ENCODE assay signal across 19 mouse cellular contexts in the genomic region with DNA sequence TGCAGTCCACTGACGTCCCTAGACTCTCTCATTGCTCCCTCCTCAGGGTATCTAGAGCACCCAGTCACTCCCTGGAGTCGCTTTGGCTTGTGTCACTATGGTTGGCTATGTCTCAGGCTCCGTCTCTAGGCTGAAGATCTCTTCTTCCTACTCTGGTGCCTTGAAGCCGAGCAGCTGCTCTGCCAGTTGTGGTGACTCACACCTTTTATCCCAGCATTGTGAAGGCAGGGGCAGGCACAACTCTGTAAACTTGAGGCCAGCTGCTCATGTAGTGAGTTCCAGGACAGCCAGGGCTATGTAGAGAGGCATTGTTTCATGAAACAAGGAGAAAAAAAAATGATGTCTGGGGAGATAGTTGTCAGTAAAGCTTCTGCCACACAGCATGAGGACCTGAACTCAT. TPM values are rescaled to one million over a fixed set of nuclear protein-coding genes. Genes with fewer than 3 reads are reported as not detected.
DNase-seq lines count a peak whose midpoint lies in the region; TF ChIP-seq lines count a peak whose summit lies in the region.
"Had no signal": no experiment of that assay in that cellular context is flagged by ENCODE, and none has a peak within 500 bp of the region (broad histone marks: within the 10 kb centered on the region; RNA-seq: fewer than 3 reads in every experiment).

No protein-coding gene starts in this region.

- no peaks in the 10 kb centered on the region for H3K36me3 ChIP-seq in C2C12 (ENCODE audit: control insufficient read depth, insufficient read depth)
- H3K36me3 ChIP-seq: forebrain, embryonic 10.5 days; G1E; heart, embryonic 12.5 days; heart, embryonic 15.5 days had no signal

- TF ChIP-seq CTCF in C2C12 (IDR thresholded peaks at IDR 0.05; ENCODE audit: control insufficient read depth, insufficient read depth, insufficient read length) = no peak

- peaks cover 3% of the 10 kb centered on the region for H3K27me3 ChIP-seq in C2C12 (ENCODE audit: control insufficient read depth, insufficient read depth, insufficient read length)
- H3K27me3 ChIP-seq: forebrain, embryonic 13.5 days; heart, embryonic 15.5 days had no signal

- DNase-seq in adrenal gland, postnatal 36 days = peak; percentile 32 to 33
- DNase-seq in adrenal gland, postnatal 10 days = no peak
- DNase-seq in 3T3-L1 (ENCODE audit: low read depth, low spot score) = peak; percentile 6
- no peak for DNase-seq in left cerebral cortex, adult 18-20 months (ENCODE audit: low spot score in 2 of 2)
- no peak for DNase-seq in gastrocnemius, postnatal 10 days
- DNase-seq: cerebellum, adult 18-20 months; cerebellum, adult 9-10 months; cerebellum, postnatal 14 days; gastrocnemius, postnatal 14 days; heart, adult 18-20 months; heart, postnatal 10 days; heart, postnatal 4 days; kidney, adult 18-20 months had no signal

- H3K79me2 ChIP-seq in C2C12 (ENCODE audit: control insufficient read depth, insufficient read depth) = no peaks in the 10 kb centered on the region

- H3K79me3 ChIP-seq in C2C12 (ENCODE audit: low read depth) = no peaks in the 10 kb centered on the region

- no peak overlapping the region for H3K4me3 ChIP-seq in C2C12 (ENCODE audit: insufficient read depth, poor library complexity, severe bottlenecking)
- H3K4me3 ChIP-seq: forebrain, embryonic 10.5 days; forebrain, embryonic 13.5 days; heart, embryonic 12.5 days; heart, embryonic 15.5 days had no signal

- no peak overlapping the region for H3ac ChIP-seq in C2C12 (ENCODE audit: control insufficient read depth, insufficient read length, low read depth)

TF ChIP-seq in C2C12, 6 proteins besides CTCF, POLR2A, EP300 and RAD21:
- peak; percentile 34 for TF ChIP-seq MYOD1 (IDR thresholded peaks at IDR 0.05; ENCODE audit: control insufficient read depth, insufficient read length, low read depth)
- TF ChIP-seq USF1 (IDR thresholded peaks at IDR 0.05; ENCODE audit: low read depth) = no peak
TF ChIP-seq in C2C12: peak in this region for 1.

RNA-seq across cellular contexts. Expression of gene Nectin1, which starts 36.2 kb away (rescaled TPM):
- total RNA-seq in adrenal gland, postnatal 36 days (2021) = 10 to 100 TPM; 25.1 to 37.1 TPM
- 10 to 100 TPM; 18.2 to 21.7 TPM for total RNA-seq in adrenal gland, postnatal 10 days (2021)
- polyA plus RNA-seq in C2C12 (2012; fragmentation: generic; extraction: Trizol) = 3.0 TPM
- total RNA-seq in left cerebral cortex, adult 18-20 months (2021) = 10 to 100 TPM; 91.6 to 92.4 TPM
- 1 to 10 TPM; 7.7 to 9.7 TPM for total RNA-seq in gastrocnemius, postnatal 10 days (2021)
- polyA plus RNA-seq: G1E had no signal

Comparison
In these comparisons a context has a peak if more than half of its experiments do, and no peak if none do; other contexts are left out.
1. DNase-seq: peak in adrenal gland, postnatal 36 days (2 of 2) and 3T3-L1 (single experiment); none in adrenal gland, postnatal 10 days (single experiment), left cerebral cortex, adult 18-20 months (0 of 2) and gastrocnemius, postnatal 10 days (single experiment).